Mouse (Mus musculus): ENCODE data around the gene Eps8.

Eps8 gene

DNA sequence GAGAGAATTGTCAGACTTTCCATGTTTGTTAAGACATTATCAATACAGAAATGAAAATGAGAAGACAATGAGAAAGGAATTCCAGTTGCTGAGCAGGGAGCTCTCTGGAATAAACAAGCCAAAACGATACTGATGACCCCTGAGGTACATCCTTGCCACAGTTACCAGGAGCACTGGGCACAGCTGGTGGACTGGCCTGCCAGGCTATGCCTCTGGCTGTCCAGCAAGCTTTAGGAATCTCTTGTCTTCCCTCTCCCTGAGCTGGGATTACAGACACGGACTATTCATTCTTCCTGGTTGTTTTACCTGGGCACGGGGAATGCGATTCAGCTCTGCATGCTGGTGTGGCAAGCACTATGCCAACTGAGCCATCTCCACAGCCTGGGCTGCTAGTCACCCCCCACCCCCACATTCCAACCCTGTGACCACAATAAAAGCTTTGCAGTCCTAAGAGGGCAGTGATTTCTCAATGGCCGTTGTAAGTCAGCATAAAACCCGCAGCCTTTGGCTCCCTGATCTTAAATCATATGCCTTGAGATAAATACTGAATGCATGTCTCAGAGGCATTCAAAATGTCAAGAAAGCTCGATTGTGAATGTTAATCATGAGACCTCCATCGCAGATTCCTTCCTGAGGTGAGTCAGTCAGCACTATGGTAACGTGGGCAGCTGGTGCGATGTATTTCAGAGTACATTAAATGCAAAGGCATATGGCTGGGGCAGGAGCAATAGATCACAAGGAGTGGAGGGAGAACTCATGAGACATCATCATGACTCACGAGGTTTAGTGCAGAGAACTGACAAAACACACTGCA is 134.9 kb downstream of the Eps8 start:
- DNase-seq (ENCODE audit: low read depth): peak; percentile 94

DNA sequence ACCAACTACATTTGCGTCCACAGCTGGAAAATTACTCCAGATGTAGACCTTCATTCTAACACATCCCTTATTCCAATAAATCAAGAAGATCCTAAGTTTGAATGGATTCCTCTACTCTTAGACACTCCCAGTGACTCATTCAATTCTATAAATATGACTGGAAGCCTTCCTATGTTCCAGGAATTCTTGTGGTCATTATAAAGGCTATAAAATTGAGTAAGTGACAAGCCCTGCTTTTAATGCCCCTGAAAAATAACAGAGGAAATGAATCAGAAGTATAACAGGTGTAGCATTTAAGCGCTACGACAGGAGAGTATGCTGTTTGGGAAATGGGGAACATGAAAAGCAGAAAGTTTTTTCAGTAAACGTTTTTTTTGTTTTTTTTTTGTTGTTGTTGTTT is 139.8 kb downstream of the Eps8 start:
- peak; percentile 65 for DNase-seq (ENCODE audit: low read depth)

DNA sequence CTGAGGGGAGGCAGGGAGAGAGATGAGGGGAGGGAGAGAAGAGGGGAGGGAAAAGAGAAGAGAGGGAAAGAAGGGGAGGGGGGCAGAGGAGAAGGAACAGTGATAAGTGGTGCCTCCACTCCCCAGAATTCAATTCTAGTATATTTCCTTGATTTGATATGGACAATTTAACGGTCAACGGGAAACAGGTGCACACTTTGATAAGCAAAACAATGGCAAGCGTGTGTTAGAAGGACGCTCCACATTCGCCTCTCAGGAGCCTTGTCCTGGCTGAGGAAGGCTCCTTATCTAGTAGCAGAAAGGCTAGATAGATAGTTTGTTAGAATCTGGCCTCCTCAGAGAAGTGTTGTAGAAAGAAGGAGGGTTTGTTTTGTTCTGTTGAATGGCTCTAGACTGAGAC is 141.9 kb downstream of the Eps8 start:
- DNase-seq (ENCODE audit: low read depth): no peak

DNA sequence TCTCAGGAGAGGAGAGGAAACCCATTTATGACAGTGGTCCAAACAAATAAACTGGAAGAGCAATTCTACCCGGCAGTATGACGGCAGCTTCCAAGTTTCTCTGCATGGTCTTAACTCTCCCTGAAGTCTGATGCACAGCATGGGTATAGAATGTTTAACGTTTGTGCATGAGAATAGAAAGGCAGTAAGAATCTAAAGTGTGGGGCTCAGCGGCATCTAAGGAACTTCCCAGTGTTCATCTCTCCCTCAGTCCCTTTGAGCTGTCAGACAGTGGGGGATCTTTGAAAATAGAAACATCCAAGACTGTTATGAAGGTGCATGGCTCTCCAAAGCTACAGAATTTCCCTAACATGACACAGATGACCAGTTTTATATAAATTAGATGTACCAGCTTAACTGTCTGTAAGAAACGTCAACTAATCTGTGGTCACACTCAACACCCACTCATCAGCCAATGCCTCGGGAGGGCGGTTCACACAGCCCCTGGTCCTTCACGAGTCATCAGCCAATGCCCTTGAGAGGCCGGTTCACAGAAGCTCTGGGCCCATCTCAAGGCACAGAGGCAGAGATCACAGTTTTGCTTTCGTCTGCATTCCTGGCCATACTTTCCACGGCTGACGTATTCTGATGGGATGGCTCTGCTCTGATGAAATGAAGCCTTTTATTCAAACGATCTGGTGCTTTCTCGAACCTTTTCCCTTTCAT is 145.2 kb downstream of the Eps8 start:
- DNase-seq (ENCODE audit: low read depth): no peak

DNA sequence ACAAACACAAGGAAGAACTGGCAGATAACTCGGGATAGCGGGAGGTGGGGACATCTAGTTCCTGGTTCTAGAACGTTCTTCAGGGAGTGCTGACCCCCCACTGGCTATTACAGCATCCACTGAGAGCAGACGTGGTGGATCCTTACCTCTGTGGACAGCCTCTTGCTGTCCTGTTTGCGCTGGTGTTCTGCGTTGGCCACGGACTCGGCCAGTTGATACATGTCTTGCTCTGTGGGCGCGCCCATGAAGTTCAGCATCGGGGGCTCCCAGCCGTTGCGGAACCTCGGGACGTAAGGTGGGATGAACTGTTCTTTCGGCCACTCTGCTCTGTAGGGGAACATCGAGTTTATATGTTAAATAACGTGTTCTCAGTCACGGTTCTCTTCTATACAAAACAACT is 145.7 kb downstream of the Eps8 start:
- no peak for DNase-seq (ENCODE audit: low read depth)

DNA sequence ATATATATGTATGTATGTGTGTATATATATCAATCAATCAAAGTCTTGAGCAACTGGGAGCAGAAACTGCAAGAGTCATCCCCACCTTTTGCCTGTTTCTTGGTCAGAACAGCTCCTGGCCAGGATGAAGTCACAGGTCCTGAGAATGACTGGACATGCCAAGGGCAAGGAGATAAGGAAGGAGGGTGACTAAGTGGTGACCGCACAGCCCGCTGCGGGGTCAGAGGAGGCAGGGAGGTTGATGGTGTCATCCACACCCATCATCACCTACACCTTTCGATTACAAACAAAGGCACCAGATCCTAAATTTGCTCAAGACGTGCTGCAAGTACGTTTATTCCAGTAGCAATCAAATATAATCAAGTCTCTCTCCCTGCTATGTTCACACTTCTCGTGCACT is 148.1 kb downstream of the Eps8 start:
- DNase-seq (ENCODE audit: low read depth): no peak

DNA sequence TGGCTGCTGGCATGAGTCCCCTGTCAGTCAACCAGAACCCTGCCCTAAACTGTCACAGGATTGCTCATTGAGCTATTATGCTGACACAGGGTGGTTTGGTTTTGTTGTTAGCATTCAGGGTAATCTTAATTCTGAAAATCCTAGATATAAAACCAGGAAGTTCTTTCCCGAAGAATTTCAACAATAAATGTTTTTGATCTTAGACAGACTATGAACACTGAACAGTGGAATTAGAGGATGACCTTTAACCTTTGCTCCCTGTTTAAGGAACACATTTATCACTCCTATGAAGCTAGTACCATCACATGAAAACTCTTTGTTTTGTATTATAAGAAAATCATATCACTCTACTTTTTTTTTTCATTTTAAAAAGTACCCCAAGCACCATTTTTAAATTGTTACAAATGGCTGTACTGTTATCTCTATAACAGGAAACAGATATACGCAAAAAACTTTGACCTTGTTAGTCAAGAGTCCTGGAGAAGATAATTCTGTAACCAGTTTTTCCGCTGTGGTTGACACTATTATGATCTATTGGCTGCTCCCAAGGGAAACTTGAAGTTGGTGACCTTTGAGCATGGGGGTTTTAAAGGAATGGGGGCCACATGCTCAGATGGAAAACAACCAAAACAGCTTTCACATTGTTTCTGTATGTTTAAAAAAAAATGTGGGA is 149.0 kb downstream of the Eps8 start:
- no peak for DNase-seq (ENCODE audit: low read depth)

DNA sequence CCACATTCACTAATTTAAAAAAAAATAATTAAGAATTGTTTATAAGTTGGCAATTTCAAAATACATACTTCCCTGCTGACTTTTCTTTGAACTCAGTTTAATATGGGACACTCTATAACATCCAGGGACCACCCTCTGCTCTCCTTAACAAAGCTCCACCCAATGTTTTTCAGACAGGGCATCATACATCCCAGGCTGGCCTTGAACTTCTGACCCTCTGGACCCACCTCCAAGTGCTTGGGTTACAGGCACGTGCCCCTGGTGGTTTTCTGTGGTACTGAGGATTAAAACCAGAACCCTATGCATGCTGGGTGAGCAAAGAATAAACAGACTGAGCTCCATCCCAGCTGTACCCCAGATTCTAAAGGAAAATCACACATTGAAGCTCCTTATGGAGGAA is 150.6 kb downstream of the Eps8 start:
- no peak for DNase-seq (ENCODE audit: low read depth)

DNA sequence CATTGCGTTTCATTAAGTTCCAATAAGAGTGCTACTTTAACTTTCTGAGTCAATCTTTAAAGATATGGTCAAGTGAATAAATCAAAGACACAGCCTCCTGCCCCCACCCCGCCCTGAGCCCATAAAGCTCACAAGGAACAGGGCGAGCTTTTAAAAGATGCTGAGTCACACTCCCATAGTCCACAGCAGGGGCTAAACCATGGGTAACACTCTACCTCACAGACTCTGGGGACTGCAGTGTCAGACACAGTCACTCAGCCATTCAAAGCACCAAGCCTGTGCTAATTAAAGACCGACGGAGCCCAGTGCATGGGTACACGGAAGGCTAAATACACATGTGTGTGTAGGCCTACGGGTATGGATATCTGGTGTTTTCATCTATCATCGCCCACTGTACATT is 151.2 kb downstream of the Eps8 start:
- DNase-seq (ENCODE audit: low read depth): no peak

DNA sequence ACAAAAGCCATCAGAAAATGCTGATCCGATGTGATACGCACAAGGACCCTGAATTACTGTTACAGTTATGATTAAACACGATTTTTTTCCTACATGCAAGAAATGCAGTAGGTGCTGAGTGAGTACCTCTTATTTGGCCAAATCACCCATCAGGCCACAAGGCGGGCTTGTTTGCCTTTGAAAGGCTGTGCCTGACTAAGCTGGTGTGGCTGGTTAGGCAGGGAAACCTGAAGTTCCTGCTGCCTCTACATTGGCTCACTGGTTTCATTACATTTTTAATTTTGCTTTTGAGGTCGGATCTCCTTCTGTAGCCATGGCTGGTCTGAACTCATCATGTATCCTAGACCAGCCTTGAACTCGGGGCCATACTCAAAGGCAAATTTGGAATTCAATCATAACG is 151.7 kb downstream of the Eps8 start:
- DNase-seq (ENCODE audit: low read depth): no peak

DNA sequence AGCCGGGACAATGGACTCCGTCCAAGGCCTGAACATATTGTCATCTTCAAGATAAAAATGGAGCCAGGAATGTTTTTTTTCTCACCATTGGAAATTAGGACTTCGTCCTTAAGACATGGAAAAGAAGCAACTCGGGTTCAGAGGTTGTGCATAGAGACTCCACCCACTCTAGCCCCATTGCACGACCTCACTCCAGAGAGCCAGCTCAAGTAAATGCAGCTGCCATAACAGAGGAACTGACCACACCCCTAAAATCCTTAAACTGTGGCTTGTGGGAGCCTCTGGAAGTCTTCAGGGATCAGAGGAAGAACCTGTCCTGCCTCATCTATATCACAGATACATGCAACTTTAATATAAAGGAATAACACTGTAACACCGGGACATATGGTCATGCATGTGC is 155.9 kb downstream of the Eps8 start:
- DNase-seq (ENCODE audit: low read depth): no peak

DNA sequence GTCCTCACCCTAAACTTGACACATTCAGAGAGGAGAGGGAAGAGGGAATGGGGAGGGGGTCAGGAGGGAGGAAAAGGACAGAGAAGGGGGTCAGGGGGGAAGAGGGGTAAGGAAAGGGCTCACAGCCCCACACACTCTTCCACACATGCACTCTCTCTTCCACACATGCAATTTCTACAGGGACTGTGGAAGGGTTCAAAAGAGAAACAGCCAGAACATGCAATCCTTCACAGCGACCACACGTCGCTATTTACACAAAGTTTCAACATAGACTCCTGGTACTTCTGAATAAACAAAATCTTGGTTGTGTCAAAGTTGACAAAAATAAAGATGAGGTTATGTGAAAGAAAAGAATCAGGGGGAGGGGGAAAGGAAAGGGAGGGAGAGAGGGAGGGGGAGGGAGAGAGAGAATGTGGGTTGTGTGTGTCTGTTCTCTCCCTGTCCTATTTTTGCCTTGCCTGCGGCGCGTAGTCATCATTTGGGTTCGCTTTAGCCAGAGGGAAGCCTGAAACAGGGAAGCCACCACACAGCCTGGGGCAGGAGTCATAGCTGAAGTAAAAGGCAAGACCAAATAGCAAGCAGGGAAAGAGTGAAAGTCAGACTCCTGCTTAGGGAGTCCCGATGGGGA is 157.4 kb downstream of the Eps8 start:
- no peak for DNase-seq (ENCODE audit: low read depth)

DNA sequence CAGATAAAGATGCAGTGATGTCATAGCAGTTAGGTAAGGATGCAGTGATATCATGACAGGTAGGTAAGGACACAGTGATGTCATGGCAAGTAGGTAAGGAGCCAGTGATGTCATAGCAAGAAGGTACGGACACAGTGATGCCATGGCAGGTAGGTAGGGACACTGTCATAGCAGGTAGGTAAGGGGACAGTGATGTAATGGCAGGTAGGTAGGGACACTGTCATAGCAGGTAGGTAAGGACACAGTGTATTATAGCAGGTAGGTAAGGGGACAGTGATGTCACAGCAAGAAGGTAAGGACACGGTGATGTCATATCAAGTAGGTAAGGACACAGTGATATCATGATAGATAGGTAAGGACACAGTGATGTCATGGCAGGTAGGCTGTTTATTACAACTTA is 158.1 kb downstream of the Eps8 start:
- no peak for DNase-seq (ENCODE audit: low read depth)

DNA sequence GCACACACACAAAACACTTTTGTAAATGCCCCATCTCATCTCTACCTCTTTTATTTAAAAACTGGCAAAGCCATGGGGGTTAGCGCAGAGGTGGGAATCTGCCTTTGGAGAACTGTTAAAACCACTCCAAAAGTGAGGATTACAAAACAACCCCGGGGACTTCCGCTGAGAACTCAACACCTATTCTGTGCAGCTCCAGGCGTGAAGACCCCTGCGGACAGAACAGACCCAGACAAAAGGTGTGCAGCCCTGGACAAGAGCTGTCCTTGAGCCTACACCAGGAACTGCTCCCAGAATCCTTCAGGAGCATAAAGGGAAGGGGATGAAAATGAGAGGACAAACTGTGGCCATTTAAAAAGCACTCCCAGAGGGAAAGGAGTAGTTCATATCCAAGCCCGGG is 159.4 kb downstream of the Eps8 start:
- DNase-seq (ENCODE audit: low read depth): no peak

DNA sequence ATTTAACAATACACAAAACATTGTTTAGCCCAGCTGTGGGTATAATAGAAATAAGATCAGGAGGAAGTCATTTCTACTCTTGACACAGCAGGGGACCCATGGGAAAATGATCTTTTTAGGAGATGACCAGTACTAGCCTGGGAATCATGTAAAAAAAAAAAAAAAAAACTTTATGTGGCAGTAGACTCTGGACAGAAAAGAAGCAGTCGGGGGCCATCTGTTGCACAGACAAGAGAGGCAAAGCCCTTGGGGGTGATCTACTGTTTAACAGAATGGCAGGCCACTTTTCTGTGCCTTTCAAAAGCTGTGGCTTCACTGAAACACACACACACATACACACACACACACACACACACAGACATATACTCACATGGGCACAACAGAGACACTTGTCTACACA is 159.9 kb downstream of the Eps8 start:
- DNase-seq (ENCODE audit: low read depth): no peak

DNA sequence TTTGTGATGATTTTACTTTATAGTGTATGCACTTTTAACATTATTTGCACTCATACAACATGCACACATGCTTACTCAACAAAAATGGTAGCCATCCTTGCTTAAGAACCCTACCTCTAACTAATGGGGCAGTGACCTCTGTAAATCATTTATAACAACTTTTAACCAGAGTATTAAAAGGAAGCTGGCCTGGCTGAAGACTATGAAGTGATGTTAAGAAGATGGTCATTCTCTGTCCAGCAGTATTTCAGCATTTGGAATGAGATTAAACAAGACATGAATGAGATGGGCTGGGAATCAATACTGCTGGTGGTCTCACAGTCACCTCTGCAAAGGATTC is 160.6 kb downstream of the Eps8 start:
- no peak for DNase-seq (ENCODE audit: low read depth)

DNA sequence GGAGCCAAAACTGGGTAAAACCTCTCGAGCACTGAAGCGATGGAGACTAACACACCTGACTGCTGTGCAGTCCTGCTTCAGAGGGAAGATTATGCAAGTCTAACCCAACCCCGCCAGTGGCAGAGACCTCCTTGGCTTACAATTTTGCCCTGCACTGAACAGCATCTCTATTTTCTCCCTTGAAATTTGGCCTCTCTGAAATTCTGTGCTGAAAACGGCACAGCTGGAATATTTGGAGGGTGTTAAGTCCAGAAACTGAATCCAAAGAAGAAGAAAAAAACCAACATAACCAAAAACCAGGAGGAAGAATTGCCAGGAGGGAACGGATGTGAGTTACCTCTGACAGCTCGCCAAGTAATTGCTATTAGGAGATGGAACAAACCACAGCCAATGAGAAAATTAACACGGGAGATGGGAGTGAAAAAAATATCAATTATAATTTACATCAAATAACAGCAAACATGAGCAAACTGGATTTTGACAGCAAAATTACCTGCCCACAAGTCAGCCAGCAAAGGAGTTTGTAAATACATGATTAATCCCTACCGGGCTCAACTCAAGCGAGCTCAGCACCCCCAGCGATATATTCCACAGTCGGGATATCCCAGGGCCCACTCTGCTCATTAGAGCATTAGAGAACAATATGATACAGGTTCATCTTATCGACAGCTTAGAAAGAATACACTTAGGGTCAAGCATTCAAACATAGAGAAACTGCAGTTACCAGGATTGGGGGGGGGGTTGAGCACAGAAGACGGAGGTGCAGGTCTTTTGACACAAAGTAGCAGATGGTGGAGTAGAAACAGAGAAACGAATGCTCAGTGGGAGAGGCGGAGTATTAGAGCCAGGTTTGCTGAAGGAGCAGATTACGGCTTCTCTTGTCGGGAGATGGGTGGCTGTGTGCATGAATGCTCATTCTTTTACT is 161.2 kb downstream of the Eps8 start:
- DNase-seq (ENCODE audit: low read depth): no peak

DNA sequence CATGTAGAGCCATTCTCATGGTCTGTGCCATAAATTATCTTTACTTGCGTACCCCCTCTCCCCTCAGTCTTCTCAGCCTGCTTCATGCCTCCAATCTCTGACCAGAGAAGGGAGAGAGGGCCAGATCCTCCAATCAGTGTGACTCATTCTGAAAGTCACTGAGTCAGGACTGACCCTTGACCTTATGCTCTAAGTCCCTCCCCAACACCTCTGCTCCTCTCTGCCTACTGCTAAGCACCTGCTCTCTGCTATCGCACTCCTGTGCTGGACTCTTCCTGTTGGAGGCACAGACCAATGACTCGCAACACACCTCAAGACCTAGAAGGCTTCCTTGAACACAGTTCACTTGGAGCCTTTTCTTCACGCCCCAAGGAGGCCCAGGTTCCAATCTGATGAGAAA is 162.1 kb downstream of the Eps8 start:
- peak; percentile 49 for DNase-seq (ENCODE audit: low read depth)

DNA sequence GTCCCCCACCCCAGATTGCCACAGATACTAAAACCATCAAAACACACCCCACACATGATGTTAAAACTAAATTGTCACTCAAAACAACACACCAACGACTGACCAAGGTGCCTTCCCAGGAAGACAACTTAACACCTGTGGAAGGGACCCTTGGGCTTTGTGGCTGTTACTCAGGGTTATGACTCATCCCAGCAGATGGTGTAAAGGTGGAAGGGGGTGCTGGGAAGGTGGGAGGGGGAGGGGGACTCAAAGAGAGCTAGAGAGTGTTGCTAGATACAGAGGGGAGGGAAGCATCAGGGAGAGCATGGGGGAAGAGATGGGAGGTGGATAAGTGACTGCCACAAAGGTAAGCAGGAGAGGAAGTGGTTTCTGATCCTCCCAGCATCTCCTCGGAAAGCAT is 163.0 kb downstream of the Eps8 start:
- DNase-seq (ENCODE audit: low read depth): no peak

DNA sequence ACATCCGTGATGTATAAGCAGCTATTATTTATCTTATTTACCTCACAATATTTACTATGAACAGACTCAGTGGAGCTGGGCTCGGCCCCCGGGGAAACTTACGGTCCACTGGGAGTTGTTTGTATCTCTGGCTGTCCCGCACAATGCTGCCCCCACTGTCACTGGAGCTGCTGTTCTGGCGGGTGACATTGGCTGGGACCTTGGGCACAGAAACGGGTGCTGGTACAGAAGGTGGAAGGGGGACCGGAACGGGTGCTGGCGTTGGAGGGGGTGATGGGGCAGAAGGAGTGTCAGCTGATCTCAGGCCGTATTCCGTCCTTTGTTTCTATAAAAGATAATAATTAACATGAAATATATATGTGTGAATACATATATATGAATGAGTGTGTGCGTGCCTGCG is 164.6 kb downstream of the Eps8 start:
- DNase-seq (ENCODE audit: low read depth): no peak

DNA sequence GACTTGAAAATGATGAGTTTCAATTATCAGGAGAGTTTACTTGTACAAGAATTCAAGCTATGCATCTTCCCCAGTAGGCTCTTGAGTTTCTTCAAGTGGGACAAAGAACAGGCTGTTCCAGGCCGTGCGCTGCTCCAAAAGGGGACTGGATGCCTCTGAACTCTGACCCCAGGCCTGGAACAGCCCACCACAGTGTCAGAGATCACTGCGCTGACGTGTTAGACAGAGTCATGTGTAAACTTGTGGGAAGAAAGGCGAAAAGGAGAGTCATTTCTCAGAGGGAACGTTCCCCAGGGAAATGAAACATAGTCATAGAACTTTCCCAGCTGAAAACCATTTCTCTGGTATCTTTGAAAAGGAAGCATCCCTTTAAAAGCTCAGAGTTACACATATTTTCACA is 167.2 kb downstream of the Eps8 start:
- DNase-seq (ENCODE audit: low read depth): peak; percentile 48

DNA sequence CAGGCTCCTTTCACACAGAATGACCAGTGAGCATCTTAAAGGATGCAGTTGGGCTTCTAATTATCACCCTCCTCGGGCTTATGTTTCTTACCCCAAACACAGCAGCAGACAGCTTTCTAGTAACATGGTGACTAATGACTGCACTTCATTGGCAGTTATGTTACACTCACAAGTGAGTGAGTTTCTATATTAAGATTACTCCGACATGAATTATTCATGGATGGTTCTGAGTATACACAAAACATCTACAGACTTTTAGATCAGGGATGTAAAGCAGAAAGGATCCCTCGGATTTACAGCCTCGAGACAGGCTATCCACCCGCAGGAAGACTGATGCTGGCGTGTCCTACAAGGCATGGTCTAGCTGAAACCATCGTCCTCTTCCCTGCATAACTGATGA is 171.8 kb downstream of the Eps8 start:
- DNase-seq (ENCODE audit: low read depth): no peak
